Mouse (Mus musculus) left cerebral cortex, adult 11 months (tissue): ENCODE measurements around the gene Plau.
A peak's percentile ranks its signal among the peaks of the same experiment; 100 is the strongest.

Experiments
- DNase-seq: peaks from one replicate; pipeline ENCODE4 v3.0.0; 2022; ENCODE audit warnings: low spot score

Gene Plau

GRCm38 (mm10) chr14:20891941-20892402, 55.5 kb downstream of the Plau start:
- DNase-seq: peak; percentile 43
